Mouse (Mus musculus): Measurements from ENCODE around the gene Ggt7. TPM values are rescaled to one million over a fixed set of nuclear protein-coding genes. Genes with fewer than 3 reads are reported as not detected.
"Not testable (repeated sequence)": the region's sequence is repeated elsewhere in the genome, so short reads cannot be mapped to it uniquely, and the experiment has no call there.

The Ggt7 gene
- 1 to 10 TPM; 1.0 to 1.1 TPM for total RNA-seq (2021)
- long read RNA-seq, experiment 1, partial matches to known transcripts, result 1 of 4 reads
- long read RNA-seq, experiment 1, other reads (novel, unspliced or antisense), result 2 of 4 reads
- long read RNA-seq, experiment 2, partial matches to known transcripts, result 2 of 4 reads
- long read RNA-seq, experiment 2, other reads (novel, unspliced or antisense), result 0 of 4 reads

GRCm38 (mm10) chr2:155517455-155518423 lies at the start of gene Ggt7, which contains the start of gene Acss2:
Gene Ggt7 (minus strand): TSS chr2:155518237.
Gene Acss2 (plus strand): TSS chr2:155517948.
- peak; percentile 96 for DNase-seq

GRCm38 (mm10) chr2:155567751-155568150 lies 49.7 kb upstream of the Ggt7 start:
- no peak for DNase-seq

GRCm38 (mm10) chr2:155562934-155563333 lies 44.9 kb upstream of the Ggt7 start:
- DNase-seq, result no peak

GRCm38 (mm10) chr2:155562209-155562608 lies 44.2 kb upstream of the Ggt7 start:
- no peak for DNase-seq

GRCm38 (mm10) chr2:155554426-155554985 lies 36.5 kb upstream of the Ggt7 start:
- DNase-seq, result no peak

GRCm38 (mm10) chr2:155552949-155553354 lies 34.9 kb upstream of the Ggt7 start:
- DNase-seq, result no peak

GRCm38 (mm10) chr2:155552336-155552735 lies 34.3 kb upstream of the Ggt7 start:
- DNase-seq, result no peak

GRCm38 (mm10) chr2:155546955-155547354 lies 28.9 kb upstream of the Ggt7 start:
- DNase-seq, result no peak

GRCm38 (mm10) chr2:155540822-155541458 lies 22.9 kb upstream of the Ggt7 start:
- DNase-seq, result peak; percentile 30

GRCm38 (mm10) chr2:155539696-155540095 lies 21.7 kb upstream of the Ggt7 start:
- DNase-seq, result no peak

GRCm38 (mm10) chr2:155538463-155539057 lies 20.5 kb upstream of the Ggt7 start:
- DNase-seq, result not testable (repeated sequence)

- DNase-seq, result no peak
Observed at GRCm38 (mm10) chr2:155537761-155538462, 19.9 kb upstream of the Ggt7 start.

- DNase-seq, result no peak
Observed at GRCm38 (mm10) chr2:155536292-155536691, 18.3 kb upstream of the Ggt7 start.

GRCm38 (mm10) chr2:155527367-155527766 lies 9.3 kb upstream of the Ggt7 start:
- DNase-seq, result no peak

GRCm38 (mm10) chr2:155524378-155524777 lies 6.3 kb upstream of the Ggt7 start:
- no peak for DNase-seq

- DNase-seq, result no peak
Observed at GRCm38 (mm10) chr2:155523706-155524105, 5.7 kb upstream of the Ggt7 start.

GRCm38 (mm10) chr2:155518531-155519270 lies 664 bp upstream of the Ggt7 start:
- no peak for DNase-seq

GRCm38 (mm10) chr2:155515941-155516340 lies 2.1 kb downstream of the Ggt7 start:
- peak; percentile 57 for DNase-seq

- peak; percentile 71 for DNase-seq
Observed at GRCm38 (mm10) chr2:155514666-155515065, 3.4 kb downstream of the Ggt7 start.

GRCm38 (mm10) chr2:155513543-155513942 lies 4.5 kb downstream of the Ggt7 start:
- DNase-seq, result no peak

- DNase-seq, result peak; percentile 30
Observed at GRCm38 (mm10) chr2:155512479-155512878, 5.6 kb downstream of the Ggt7 start.

All from gastrocnemius, postnatal 10 days (tissue).